Mouse (Mus musculus) midbrain, embryonic 16.5 days (tissue): ENCODE measurements around the gene Usp15. TPM values are rescaled to one million over a fixed set of nuclear protein-coding genes. Genes with fewer than 3 reads are reported as not detected.
A peak's percentile ranks its signal among the peaks of the same experiment; 100 is the strongest.

Source experiments
- ATAC-seq: fragments of 200-750 bp; cut with Nextera tagmentation; 2 replicates; pipeline ENCODE4 v1.8.0; 2017; ENCODE audit warnings: moderate TSS enrichment
- H3K27ac ChIP-seq: fragments of 300-500 bp; sonication (generic); 2 replicates; pipeline ENCODE4 v1.5.1; 2014; ENCODE audit warnings: mild to moderate bottlenecking, low read length, mixed read lengths
- H3K27me3 ChIP-seq: fragments of 300-500 bp; sonication (generic); 2 replicates; pipeline ENCODE4 v1.6.1; 2014; ENCODE audit warnings: low read depth, low read length, mixed read lengths; ENCODE audit not compliant: control insufficient read depth, insufficient read depth
- H3K36me3 ChIP-seq: fragments of 300-500 bp; sonication (generic); 2 replicates; pipeline ENCODE4 v1.6.1; 2014; ENCODE audit warnings: mild to moderate bottlenecking, low read length, moderate library complexity, mixed read lengths; ENCODE audit not compliant: control insufficient read depth, insufficient read depth
- H3K4me1 ChIP-seq: fragments of 300-500 bp; sonication (generic); 2 replicates; pipeline ENCODE4 v1.6.1; 2014; ENCODE audit warnings: mild to moderate bottlenecking, low read length, mixed read lengths; ENCODE audit not compliant: control insufficient read depth, insufficient read depth
- H3K4me2 ChIP-seq: fragments of 300-500 bp; sonication (generic); 2 replicates; pipeline ENCODE4 v1.6.1; 2014; ENCODE audit warnings: mild to moderate bottlenecking, low read length, mixed read lengths
- H3K4me3 ChIP-seq: fragments of 300-500 bp; sonication (generic); 2 replicates; pipeline ENCODE4 v1.5.1; 2014; ENCODE audit warnings: low read depth, mild to moderate bottlenecking, low read length, moderate library complexity, mixed read lengths
- H3K9ac ChIP-seq: fragments of 300-500 bp; sonication (generic); 2 replicates; pipeline ENCODE4 v1.6.1; 2014; ENCODE audit warnings: low read depth, low read length, mixed read lengths
- H3K9me3 ChIP-seq: fragments of 300-500 bp; sonication (generic); replicated peaks from 2 replicates; pipeline ENCODE4 v1.6.1; 2014; ENCODE audit warnings: mild to moderate bottlenecking, low read length, mixed read lengths; ENCODE audit not compliant: control insufficient read depth, poor library complexity, severe bottlenecking
- WGBS: fragments of 180-500 bp; shearing (Covaris S2); extraction: QIAGEN DNeasy Blood & Tissue Kit; methylation state at CpG from one replicate; pipeline ENCODE4 v1.1.7; 2014; 5-methylcytosine and 5-hydroxymethylcytosine counted together
- polyA plus RNA-seq: library from polyadenylated mRNA; unstranded; fragments of >200 nt; fragmentation: Nextera tagmentation; extraction: Ambion mirVana; gene quantifications from 2 replicates; pipeline ENCODE4 v1.2.1, GENCODE M21; 2015

Usp15 gene
- polyA plus RNA-seq, 1 experiment from 2014 or later = 74.1 TPM

DNA sequence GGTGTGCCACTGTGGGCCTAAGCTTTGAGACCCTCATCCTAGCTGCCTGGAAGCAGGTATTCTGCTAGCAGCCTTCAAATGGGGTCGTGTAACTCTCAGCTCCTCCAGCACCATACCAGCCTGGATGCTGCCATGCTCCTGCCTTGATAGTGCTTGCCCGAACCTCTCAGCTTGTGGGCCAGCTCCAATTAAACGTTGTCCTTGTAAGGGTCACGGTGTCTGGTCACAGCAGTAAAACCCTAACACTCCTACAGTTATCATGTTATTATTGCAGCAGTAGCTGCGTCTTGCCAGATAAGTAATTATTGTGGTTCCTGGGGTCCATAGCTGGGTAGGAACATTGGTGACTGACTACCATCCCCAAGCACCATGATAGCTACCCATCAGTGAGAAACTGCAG lies 4.2 kb upstream of the Usp15 start:
- no peaks in the 10 kb centered on the region for H3K9me3 ChIP-seq
- H3K9ac ChIP-seq = no peak overlapping the region
- H3K27ac ChIP-seq = no peak overlapping the region
- H3K4me1 ChIP-seq = peaks cover 3% of the 10 kb centered on the region; the same call in 1 of the 2 replicates
- no peak overlapping the region for H3K4me2 ChIP-seq
- H3K36me3 ChIP-seq = no peaks in the 10 kb centered on the region
- H3K4me3 ChIP-seq = no peak overlapping the region
- no peaks in the 10 kb centered on the region for H3K27me3 ChIP-seq
- no peak for ATAC-seq
- WGBS = 92% methylated on average over 5 of the region's 5 CpGs

DNA sequence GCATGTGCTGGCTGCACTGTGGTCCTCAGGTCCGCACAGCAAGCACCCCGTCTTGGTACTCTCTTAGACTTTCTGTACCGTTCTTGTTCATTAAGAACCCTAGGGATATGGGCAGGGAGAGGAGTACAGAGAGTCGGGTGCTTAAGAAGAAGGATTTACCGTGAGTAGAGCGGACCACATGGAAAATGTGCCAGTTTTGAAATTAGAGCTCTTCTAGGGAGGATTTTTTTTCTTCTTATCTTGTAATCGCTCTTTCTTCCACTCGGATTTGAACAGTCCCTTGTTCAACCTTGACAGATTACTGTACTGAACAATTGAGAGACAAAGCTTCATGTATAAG lies 3.5 kb upstream of the Usp15 start:
- H3K36me3 ChIP-seq = no peaks in the 10 kb centered on the region
- WGBS = 87% methylated on average over 8 of the region's 8 CpGs
- H3K27me3 ChIP-seq = no peaks in the 10 kb centered on the region
- no peaks in the 10 kb centered on the region for H3K9me3 ChIP-seq
- no peak overlapping the region for H3K27ac ChIP-seq
- H3K4me1 ChIP-seq = peaks cover 8% of the 10 kb centered on the region
- no peak overlapping the region for H3K9ac ChIP-seq
- no peak overlapping the region for H3K4me3 ChIP-seq
- H3K4me2 ChIP-seq = no peak overlapping the region
- no peak for ATAC-seq

DNA sequence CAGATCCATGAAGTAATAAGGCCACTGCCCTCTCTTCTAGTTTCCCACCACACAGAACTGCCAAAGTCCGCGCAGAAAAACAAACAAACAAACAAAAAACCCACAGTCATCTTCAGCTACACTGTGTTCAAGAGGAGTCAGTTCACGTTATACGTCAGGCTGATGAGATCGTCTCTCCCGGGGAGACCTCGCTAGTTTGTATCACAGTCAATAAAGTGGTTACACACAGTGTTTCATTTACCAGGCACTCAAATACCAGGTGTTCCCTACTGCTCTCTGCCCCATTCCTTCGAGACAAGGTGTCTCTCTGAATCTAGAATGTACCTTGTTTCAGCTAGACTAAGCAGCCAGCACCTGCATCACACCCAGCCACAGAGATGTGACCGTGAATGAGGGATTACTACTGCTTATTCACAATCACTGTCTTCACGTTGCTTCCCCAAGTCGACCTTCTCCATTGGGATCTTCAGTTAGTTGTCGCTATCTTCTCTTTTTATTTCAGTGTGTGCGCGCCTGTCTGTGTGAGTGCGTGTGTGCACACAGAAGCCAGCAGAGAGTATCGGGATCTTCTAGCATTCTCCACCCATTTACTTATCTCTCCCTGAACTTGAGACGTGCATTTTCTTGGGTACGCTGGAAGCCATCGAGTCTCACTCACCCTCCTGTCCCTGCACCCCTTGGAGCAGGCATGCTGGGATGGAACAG lies 3.0 kb upstream of the Usp15 start:
- no peak overlapping the region for H3K9ac ChIP-seq
- H3K36me3 ChIP-seq = no peaks in the 10 kb centered on the region
- 88% methylated on average over 19 of the region's 19 CpGs for WGBS
- ATAC-seq = no peak
- peaks cover 12% of the 10 kb centered on the region for H3K4me1 ChIP-seq
- no peak overlapping the region for H3K4me2 ChIP-seq
- no peaks in the 10 kb centered on the region for H3K27me3 ChIP-seq
- H3K27ac ChIP-seq = no peak overlapping the region
- no peak overlapping the region for H3K4me3 ChIP-seq
- no peaks in the 10 kb centered on the region for H3K9me3 ChIP-seq

DNA sequence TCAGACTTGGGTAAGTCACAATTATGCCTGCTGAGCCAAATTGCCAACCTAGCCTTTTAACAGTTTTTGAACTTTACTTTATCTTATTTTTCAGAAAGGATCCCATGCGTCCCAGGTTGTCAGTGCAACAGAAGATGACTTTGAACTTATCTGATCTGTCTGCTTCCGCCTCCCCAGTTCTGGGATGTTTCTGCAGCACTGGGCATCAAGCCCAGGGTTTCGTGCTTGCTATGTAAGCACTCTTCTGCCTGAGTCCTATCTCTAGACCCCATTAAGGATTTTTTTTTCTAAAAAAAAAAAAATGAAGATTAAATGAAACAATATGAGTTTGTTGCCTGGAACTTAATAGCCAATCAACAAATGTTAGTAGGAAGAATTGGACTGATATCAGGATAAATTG lies 2.3 kb upstream of the Usp15 start:
- 88% methylated on average over 3 of the region's 3 CpGs for WGBS
- no peaks in the 10 kb centered on the region for H3K9me3 ChIP-seq

DNA sequence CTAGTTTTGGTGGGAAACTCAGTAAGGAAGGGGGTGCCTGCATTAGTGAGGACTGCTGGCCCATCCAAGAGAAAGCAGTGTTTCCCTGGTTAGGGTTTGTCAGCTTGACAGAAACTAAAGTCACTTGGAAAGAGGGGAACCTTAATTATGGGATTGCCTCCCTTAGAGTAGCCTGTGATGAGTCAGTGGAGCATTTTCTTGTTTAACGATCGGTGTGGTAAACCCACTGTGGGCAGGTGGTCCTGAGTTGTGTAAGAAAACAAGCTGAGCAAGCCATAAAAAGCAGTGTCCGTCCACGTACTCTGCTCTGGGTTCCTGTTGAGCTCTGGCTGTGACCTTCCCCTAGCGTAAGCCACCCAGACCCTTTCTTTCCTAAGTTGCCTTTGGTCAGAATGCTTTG lies 1.4 kb upstream of the Usp15 start:
- H3K4me3 ChIP-seq = no peak overlapping the region
- peaks cover 19% of the 10 kb centered on the region for H3K4me1 ChIP-seq
- H3K27ac ChIP-seq = no peak overlapping the region
- H3K27me3 ChIP-seq = no peaks in the 10 kb centered on the region
- H3K4me2 ChIP-seq = no peak overlapping the region
- no peaks in the 10 kb centered on the region for H3K9me3 ChIP-seq
- WGBS = 86% methylated on average over 5 of the region's 5 CpGs
- H3K36me3 ChIP-seq = no peaks in the 10 kb centered on the region
- H3K9ac ChIP-seq = no peak overlapping the region
- no peak for ATAC-seq

More for the DNA sequence above, 2.3 kb upstream of the Usp15 start:
- H3K27me3 ChIP-seq = no peaks in the 10 kb centered on the region
- H3K4me2 ChIP-seq = no peak overlapping the region
- H3K4me3 ChIP-seq = no peak overlapping the region
- H3K27ac ChIP-seq = no peak overlapping the region
- peaks cover 16% of the 10 kb centered on the region for H3K4me1 ChIP-seq
- H3K36me3 ChIP-seq = no peaks in the 10 kb centered on the region
- ATAC-seq = no peak
- H3K9ac ChIP-seq = no peak overlapping the region

DNA sequence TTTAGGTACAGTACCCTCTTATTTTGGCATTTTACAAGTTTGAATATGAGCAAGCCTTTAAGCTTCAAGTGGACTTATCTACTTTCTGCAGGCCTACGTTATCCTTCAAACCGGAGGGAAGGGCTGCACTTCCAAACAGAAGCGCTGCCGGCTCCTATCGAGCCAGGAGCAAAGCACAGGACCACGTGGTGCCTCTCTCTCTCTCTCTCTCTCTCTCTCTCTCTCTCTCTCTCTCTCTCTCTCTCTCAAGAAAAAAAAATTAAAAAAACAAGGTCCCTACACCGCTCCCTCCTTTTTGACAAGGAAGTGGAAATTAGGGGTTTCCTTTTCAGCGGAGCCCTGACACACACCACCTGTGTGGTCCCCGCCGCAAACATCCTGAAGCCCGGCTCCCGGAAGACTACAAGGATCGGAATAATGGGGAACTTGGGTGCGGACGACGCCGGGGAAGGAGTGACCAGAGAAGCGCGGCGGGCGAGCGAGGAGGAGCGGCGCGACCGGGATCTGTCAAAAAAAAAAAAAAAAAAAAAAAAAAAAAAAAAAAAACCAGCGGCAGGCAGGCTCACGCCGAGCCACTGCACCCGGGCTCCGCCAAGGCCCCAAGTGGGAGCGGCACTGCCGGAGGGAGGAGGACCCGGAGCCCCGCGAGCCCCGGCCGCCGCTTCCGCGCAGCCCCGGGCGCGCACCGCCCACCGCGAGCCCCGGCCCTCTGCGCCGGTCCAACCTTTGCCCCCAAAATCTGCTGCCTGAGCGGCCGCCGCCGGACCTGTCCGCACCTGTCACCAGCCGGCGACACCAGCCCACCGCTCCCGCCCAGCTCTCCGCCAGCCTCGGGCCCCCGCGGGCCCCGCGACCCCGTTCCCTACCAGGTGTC lies 597 bp downstream of the Usp15 start:
- H3K4me1 ChIP-seq = peaks cover 19% of the 10 kb centered on the region
- no peaks in the 10 kb centered on the region for H3K36me3 ChIP-seq
- peak overlapping the region; percentile 98 for H3K27ac ChIP-seq
- H3K4me2 ChIP-seq = peak overlapping the region; percentile 68
- peak overlapping the region; percentile 96 for H3K9ac ChIP-seq
- H3K9me3 ChIP-seq = no peaks in the 10 kb centered on the region
- under 1% methylated on average over 58 of the region's 66 CpGs for WGBS
- ATAC-seq = peak; percentile 78
- peak overlapping the region; percentile 97 for H3K4me3 ChIP-seq
- no peaks in the 10 kb centered on the region for H3K27me3 ChIP-seq

GRCm38 (mm10) chr10:123195501-123195900 lies 1.3 kb downstream of the Usp15 start:
- Histone ChIP-seq H3K9me3 (no peaks in the 10 kb centered on the region), H3K27ac (no peak overlapping the region), H3K27me3 (no peaks in the 10 kb centered on the region), H3K9ac (peak overlapping the region; percentile 21; the same call in 1 of the 2 replicates), H3K4me1 (peaks cover 23% of the 10 kb centered on the region), H3K36me3 (no peaks in the 10 kb centered on the region), H3K4me3 (peak overlapping the region; percentile 97), H3K4me2 (peak overlapping the region; percentile 68)
- ATAC-seq = no peak
- WGBS = 16% methylated on average over 7 of the region's 7 CpGs

DNA sequence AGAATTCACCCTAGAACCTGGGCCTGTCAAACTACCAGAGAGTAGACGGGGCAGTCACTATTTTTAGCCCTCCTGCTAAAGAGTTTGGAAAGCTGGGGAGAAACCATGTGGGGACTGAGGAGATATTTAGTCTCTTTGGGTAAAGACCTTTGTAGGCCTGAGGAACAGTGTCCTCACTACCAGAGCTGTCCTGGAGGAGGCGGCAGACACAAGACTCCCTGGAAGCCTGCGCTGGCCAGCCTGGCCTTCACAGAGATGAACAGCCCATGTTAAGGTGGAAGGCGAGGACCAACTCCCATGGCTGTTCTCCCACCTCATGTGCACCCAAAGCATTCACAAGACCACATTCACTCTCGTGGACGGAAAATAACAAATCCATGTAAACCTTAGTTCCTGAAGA lies 5.8 kb downstream of the Usp15 start:
- WGBS = 83% methylated on average over 6 of the region's 6 CpGs
- H3K27ac ChIP-seq = no peak overlapping the region
- H3K9me3 ChIP-seq = no peaks in the 10 kb centered on the region
- no peak overlapping the region for H3K4me3 ChIP-seq
- no peak for ATAC-seq
- no peak overlapping the region for H3K4me2 ChIP-seq
- no peak overlapping the region for H3K9ac ChIP-seq
- peaks cover 24% of the 10 kb centered on the region for H3K4me1 ChIP-seq
- no peaks in the 10 kb centered on the region for H3K36me3 ChIP-seq
- no peaks in the 10 kb centered on the region for H3K27me3 ChIP-seq

DNA sequence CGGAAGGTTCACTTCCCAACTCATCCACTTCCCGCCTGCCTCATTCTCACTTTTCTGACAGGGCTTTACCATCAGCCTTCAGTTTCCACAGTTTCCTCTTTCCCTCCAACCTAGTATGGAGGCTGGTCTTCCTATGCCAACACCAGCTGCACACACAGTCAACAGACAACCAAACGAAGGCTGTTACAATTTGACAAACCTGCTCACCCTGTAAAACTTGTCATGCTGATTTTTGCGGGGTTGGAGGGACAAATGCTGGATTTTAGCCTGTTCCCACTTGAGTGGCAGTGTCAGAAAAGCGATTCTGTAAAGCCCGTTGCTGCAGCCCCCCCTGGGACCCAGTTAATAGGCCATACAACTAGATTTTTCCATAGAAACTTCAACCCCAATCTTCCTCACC lies 9.5 kb downstream of the Usp15 start:
- H3K4me1 ChIP-seq = peaks cover 9% of the 10 kb centered on the region; the same call in 1 of the 2 replicates
- H3K27me3 ChIP-seq = no peaks in the 10 kb centered on the region
- no peak overlapping the region for H3K27ac ChIP-seq
- H3K36me3 ChIP-seq = no peaks in the 10 kb centered on the region
- ATAC-seq = no peak
- no peak overlapping the region for H3K4me3 ChIP-seq
- 81% methylated on average over 6 of the region's 6 CpGs for WGBS
- H3K4me2 ChIP-seq = no peak overlapping the region
- no peak overlapping the region for H3K9ac ChIP-seq
- H3K9me3 ChIP-seq = no peaks in the 10 kb centered on the region
